Mouse (Mus musculus) bone marrow macrophage, adult 2 months (primary cell): Measurements from ENCODE around the gene Serpinb12. TPM values are rescaled to one million over a fixed set of nuclear protein-coding genes. Genes with fewer than 3 reads are reported as not detected.

ENCODE experiments used
- H3K27ac ChIP-seq: 2 replicates; pipeline ENCODE4 v1.5.1; 2012; ENCODE audit warnings: low read depth, low read length; ENCODE audit not compliant: insufficient read depth
- H3K4me1 ChIP-seq: 2 replicates; pipeline ENCODE4 v1.6.1; 2012; ENCODE audit warnings: low read length; ENCODE audit not compliant: control insufficient read depth, insufficient read depth
- H3K4me3 ChIP-seq: 2 replicates; pipeline ENCODE4 v1.5.1; 2012; ENCODE audit warnings: mild to moderate bottlenecking, low read length, moderate library complexity; ENCODE audit not compliant: insufficient read depth
- CTCF ChIP-seq: IDR thresholded peaks from 2 replicates; pipeline ENCODE4 v1.5.1; 2012; ENCODE audit warnings: low read depth, mild to moderate bottlenecking, low read length, moderate library complexity
- POLR2A ChIP-seq: IDR thresholded peaks from 2 replicates; pipeline ENCODE4 v1.6.1; 2012; ENCODE audit warnings: mild to moderate bottlenecking, low read depth, low read length, borderline replicate concordance
- polyA plus RNA-seq: library from polyadenylated mRNA; stranded (reverse); fragments of >200 nt; gene quantifications from 2 replicates; pipeline ENCODE4 v1.2.4, GENCODE M21; 2012; ENCODE audit not compliant: missing spikeins, insufficient read depth, insufficient read length

The Serpinb12 gene
- polyA plus RNA-seq, 1 experiment: 0.68 TPM

DNA sequence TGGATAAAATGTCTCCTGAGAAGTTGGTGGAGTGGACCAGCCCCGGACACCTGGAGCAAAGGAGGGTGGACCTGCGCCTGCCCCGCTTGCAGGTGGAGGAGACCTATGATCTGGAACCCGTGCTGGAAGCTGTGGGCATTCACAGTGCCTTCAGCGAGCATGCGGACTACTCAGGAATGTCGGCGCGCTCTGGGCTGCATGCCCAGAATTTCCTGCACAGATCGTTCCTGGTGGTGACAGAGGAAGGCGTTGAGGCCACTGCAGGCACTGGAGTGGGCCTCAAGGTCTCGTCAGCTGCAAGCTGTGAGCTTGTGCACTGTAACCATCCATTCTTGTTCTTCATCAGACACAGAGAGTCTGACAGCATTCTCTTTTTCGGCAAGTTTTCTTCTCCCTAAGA is 66.2 kb downstream of the Serpinb12 start:
- H3K4me1 ChIP-seq: no peaks in the 10 kb centered on the region
- no peak overlapping the region for H3K4me3 ChIP-seq
- H3K27ac ChIP-seq: no peak overlapping the region
- TF ChIP-seq POLR2A (no peak), CTCF (no peak)

DNA sequence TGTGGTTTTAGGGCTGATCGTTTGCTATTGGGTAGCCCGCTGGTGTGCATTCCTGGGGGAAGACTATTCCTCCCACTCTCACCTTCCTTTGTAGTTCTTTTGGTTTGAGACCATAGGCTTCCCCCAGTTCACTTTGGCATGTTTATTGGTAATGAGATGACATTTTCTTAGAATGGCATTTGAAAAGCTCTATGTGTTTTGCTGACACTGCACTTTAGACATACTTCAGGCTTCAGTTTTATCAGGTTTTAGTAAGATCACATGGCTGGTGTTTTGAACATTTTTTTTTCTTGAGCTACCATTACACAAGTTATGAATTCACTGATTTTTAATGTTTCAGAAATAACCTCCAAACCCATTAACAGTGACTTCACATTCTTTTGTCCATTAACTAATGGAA is 67.5 kb downstream of the Serpinb12 start:
- Histone ChIP-seq H3K4me3 (no peak overlapping the region), H3K4me1 (no peaks in the 10 kb centered on the region), H3K27ac (no peak overlapping the region)
- TF ChIP-seq CTCF: no peak
- no peak for TF ChIP-seq POLR2A

GRCm38 (mm10) chr1:107006316-107006715 is 72.1 kb downstream of the Serpinb12 start:
- TF ChIP-seq CTCF: no peak
- H3K4me1 ChIP-seq: no peaks in the 10 kb centered on the region
- H3K4me3 ChIP-seq: no peak overlapping the region
- H3K27ac ChIP-seq: no peak overlapping the region

Other genes starting within 250 kb of the Serpinb12 start
- gene Bcl2, start 220.2 kb upstream of the Serpinb12 start, polyA plus RNA-seq: 1.2 and 1.5 TPM in 2 replicates
- gene Kdsr, start 174.7 kb upstream of the Serpinb12 start, polyA plus RNA-seq: 13.3 and 14.8 TPM in 2 replicates
- 112 and 127 TPM in 2 replicates for gene Vps4b, start 137.7 kb upstream of the Serpinb12 start, polyA plus RNA-seq
- not detected in 2 replicates for gene Serpinb5, start 73.3 kb upstream of the Serpinb12 start, polyA plus RNA-seq
- gene Serpinb13, start 46.5 kb downstream of the Serpinb12 start, polyA plus RNA-seq: not detected in 2 replicates
- gene Serpinb3a, start 117.9 kb downstream of the Serpinb12 start, polyA plus RNA-seq: not detected in 2 replicates
- gene Serpinb3d, start 149.1 kb downstream of the Serpinb12 start, polyA plus RNA-seq: not detected in 2 replicates